Mouse (Mus musculus): ENCODE measurements at regions not wholly inside any gene's neighbourhood (a gene's known extent, or its start where the extent isn't known, plus 50 kb on each side); places are given as distances from the start of the nearest gene placed in this dataset.

DNA sequence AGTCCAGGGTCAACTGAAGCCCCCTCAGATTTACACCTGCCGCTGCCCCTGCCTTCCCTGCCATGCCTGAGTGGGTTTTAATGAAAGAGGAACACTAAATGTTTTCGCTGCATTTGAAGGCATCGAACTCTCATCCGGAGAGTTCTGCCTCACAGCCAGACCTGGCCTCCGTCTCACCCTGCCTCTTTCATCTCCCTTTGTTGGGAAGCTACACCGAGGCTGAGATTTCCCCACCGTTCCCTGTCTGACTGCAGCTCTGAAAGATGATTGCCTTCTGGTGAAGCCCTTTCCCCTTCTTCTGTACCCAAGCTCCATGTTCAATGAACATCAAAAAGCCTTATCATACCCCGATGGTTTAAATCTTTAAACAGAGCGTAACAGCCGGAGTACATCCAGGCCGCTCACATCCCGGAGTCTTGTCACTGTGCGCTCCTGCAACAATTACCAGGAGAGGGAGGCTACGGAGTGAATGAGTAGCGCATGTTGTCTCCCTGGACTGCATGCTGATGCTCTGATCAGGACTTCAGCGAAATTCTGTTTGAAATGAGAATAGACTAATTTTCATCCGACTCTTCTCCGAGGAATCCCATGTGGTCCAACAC lies 98.3 kb downstream of the Zfp326 start:
- Histone ChIP-seq H3K9ac (ENCODE audit: low read depth, low read length) (no peak overlapping the region), H3K27me3 (replicated peaks; ENCODE audit: control insufficient read depth, insufficient read depth, low read length) (no peaks in the 10 kb centered on the region), H3K36me3 (ENCODE audit: control insufficient read depth, insufficient read depth, low read length) (no peaks in the 10 kb centered on the region), H3K4me1 (replicated peaks; ENCODE audit: control insufficient read depth, insufficient read depth, low read length) (no peaks in the 10 kb centered on the region), H3K4me2 (no peak overlapping the region), H3K27ac (ENCODE audit: low read depth, low read length) (no peak overlapping the region), H3K4me3 (ENCODE audit: low read depth, low read length) (no peak overlapping the region), H3K9me3 (ENCODE audit: control insufficient read depth, low read length) (no peaks in the 10 kb centered on the region)
- ATAC-seq (replicated peaks; ENCODE audit: low FRiP score) (no peak), DNase-seq (ENCODE audit: low spot score) (no peak)
- WGBS: 84% methylated on average over 18 of the region's 18 CpGs

Data from liver, embryonic 11.5 days (tissue).